Mouse (Mus musculus) liver, embryonic 15.5 days (tissue): ENCODE measurements around the gene Crkl. TPM values are rescaled to one million over a fixed set of nuclear protein-coding genes. Genes with fewer than 3 reads are reported as not detected.
"Not testable (repeated sequence)": the region's sequence is repeated elsewhere in the genome, so short reads cannot be mapped to it uniquely, and the experiment has no call there.

ENCODE experiments used
- ATAC-seq: fragments of 200-750 bp; cut with Nextera tagmentation; 2 replicates; pipeline ENCODE4 v1.8.0; 2017; ENCODE audit warnings: moderate number of reproducible peaks, mild to moderate bottlenecking, moderate library complexity; ENCODE audit not compliant: insufficient read depth
- H3K27ac ChIP-seq: fragments of 300-500 bp; sonication (generic); replicated peaks from 2 replicates; pipeline ENCODE4 v1.5.1; 2015; ENCODE audit warnings: mild to moderate bottlenecking, inconsistent platforms
- H3K27me3 ChIP-seq: fragments of 300-500 bp; sonication (generic); 2 replicates; pipeline ENCODE4 v1.6.1; 2015; ENCODE audit warnings: mild to moderate bottlenecking, inconsistent platforms
- H3K36me3 ChIP-seq: fragments of 300-500 bp; sonication (generic); replicated peaks from 2 replicates; pipeline ENCODE4 v1.6.1; 2015; ENCODE audit warnings: moderate library complexity, mild to moderate bottlenecking, inconsistent platforms
- H3K4me1 ChIP-seq: fragments of 300-500 bp; sonication (generic); replicated peaks from 2 replicates; pipeline ENCODE4 v1.6.1; 2015; ENCODE audit warnings: inconsistent platforms
- H3K4me2 ChIP-seq: fragments of 300-500 bp; sonication (generic); 2 replicates; pipeline ENCODE4 v1.6.1; 2015; ENCODE audit warnings: moderate library complexity, mild to moderate bottlenecking, inconsistent platforms
- H3K4me3 ChIP-seq: fragments of 300-500 bp; sonication (generic); replicated peaks from 2 replicates; pipeline ENCODE4 v1.5.1; 2015; ENCODE audit warnings: mild to moderate bottlenecking, inconsistent platforms
- H3K9ac ChIP-seq: fragments of 300-500 bp; sonication (generic); 2 replicates; pipeline ENCODE4 v1.6.1; 2015; ENCODE audit warnings: moderate library complexity, mild to moderate bottlenecking, inconsistent platforms
- H3K9me3 ChIP-seq: fragments of 300-500 bp; sonication (generic); replicated peaks from 2 replicates; pipeline ENCODE4 v1.6.1; 2016; ENCODE audit warnings: inconsistent platforms
- WGBS: fragments of 180-500 bp; shearing (Covaris S2); methylation state at CpG from one replicate; pipeline ENCODE4 v1.1.7; 2015; ENCODE audit warnings: mixed read lengths; ENCODE audit not compliant: insufficient replicate concordance; 5-methylcytosine and 5-hydroxymethylcytosine counted together
- polyA plus RNA-seq: library from polyadenylated mRNA; unstranded; fragments of >200 nt; fragmentation: Nextera tagmentation; extraction: Ambion mirVana; gene quantifications from 2 replicates; pipeline ENCODE4 v1.2.1, GENCODE M21; 2015

The Crkl gene
- polyA plus RNA-seq, 1 experiment from 2014 or later: 28.2 TPM

- H3K9me3 ChIP-seq, ATAC-seq: not testable (repeated sequence)
- peak overlapping the region; percentile 94 for H3K27ac ChIP-seq
- peak overlapping the region; percentile 84 for H3K4me3 ChIP-seq
- H3K9ac ChIP-seq: peak overlapping the region; percentile 78
- 17% methylated on average over 3 of the region's 3 CpGs for WGBS
- H3K36me3 ChIP-seq: peaks cover 19% of the 10 kb centered on the region
- H3K4me1 ChIP-seq: peaks cover 39% of the 10 kb centered on the region
- H3K4me2 ChIP-seq: peak overlapping the region; percentile 89
- peaks cover 17% of the 10 kb centered on the region; the same call in 1 of the 2 replicates for H3K27me3 ChIP-seq
These were observed 56.2 kb downstream of the Crkl start for GRCm38 (mm10) chr16:17508031-17508430.

DNA sequence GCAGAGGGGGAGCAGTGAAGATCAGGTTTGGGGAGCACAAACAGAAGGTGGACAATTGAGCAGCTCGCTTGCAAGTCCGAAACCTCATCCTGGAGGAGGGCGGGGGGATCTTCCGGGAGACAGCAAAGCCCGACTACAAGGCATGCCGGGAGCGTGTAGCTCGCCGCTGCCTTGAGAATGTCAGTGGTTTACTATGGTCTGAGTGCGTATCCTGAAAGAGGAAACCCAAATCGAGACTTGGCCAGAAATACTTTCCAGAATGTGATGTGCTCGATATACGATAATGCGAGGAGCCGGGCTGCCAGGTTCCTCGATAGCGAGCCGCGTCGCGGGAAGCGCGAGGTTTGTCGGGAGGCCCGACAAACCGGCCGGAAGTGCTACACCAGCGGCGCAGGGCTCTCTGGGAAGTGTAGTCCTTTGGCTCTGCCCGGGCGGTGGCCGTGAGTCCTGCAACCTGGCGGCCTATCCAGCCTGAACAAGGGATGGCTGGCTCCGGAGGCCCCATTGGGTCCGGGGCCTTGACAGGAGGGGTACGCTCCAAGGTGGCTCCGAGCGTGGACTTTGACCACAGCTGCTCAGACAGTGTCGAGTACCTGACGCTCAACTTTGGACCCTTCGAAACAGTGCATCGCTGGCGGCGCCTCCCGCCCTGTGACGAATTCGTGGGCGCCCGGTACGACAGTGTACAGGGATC is 56.9 kb downstream of the Crkl start, which contains the start of gene Lztr1:
Lztr1 (plus strand) TSS at position 143 of the 694 bp plus-strand sequence.
- Histone ChIP-seq H3K4me3 (peak within 1 kb of the TSS; percentile 84), H3K4me2 (peak within 1 kb of the TSS; percentile 89), H3K36me3 (peaks cover 25% of the 10 kb centered on the region), H3K4me1 (peaks cover 39% of the 10 kb centered on the region), H3K9me3 (no peaks in the 10 kb centered on the region), H3K27me3 (peaks cover 16% of the 10 kb centered on the region; the same call in 1 of the 2 replicates), H3K9ac (peak within 1 kb of the TSS; percentile 78), H3K27ac (peak within 1 kb of the TSS; percentile 94)
- under 1% methylated on average over 50 of the region's 50 CpGs for WGBS
- ATAC-seq: peak; percentile 96

DNA sequence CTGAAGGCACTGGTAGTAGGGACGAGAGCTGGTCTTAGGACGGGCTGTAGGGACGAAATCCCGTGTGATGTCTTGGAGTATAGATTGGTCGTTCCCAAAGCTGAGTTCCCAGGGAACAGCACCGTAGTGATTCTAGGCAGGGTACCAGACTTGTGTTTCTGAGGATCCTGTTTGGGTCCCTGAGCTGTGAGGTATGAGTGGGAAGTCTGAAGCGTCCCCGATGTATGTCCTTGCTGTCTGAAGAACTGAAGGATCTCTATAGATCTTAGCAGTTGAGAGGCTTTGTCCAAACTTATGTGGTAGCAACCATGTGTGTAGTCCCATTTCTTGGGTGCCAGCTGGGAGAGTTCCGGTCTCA is 57.4 kb downstream of the Crkl start:
- H3K27ac ChIP-seq: peak overlapping the region; percentile 94
- H3K4me2 ChIP-seq: peak overlapping the region; percentile 89
- H3K9ac ChIP-seq: peak overlapping the region; percentile 78
- peaks cover 13% of the 10 kb centered on the region; the same call in 1 of the 2 replicates for H3K27me3 ChIP-seq
- 8% methylated on average over 9 of the region's 9 CpGs for WGBS
- H3K4me1 ChIP-seq: peaks cover 39% of the 10 kb centered on the region
- ATAC-seq: peak; percentile 11; the same call in 1 of the 2 replicates
- H3K36me3 ChIP-seq: peaks cover 30% of the 10 kb centered on the region
- H3K4me3 ChIP-seq: peak overlapping the region; percentile 84
- no peaks in the 10 kb centered on the region for H3K9me3 ChIP-seq

GRCm38 (mm10) chr16:17510143-17510542 is 58.4 kb downstream of the Crkl start:
- peaks cover 37% of the 10 kb centered on the region for H3K36me3 ChIP-seq
- peak overlapping the region; percentile 84; the same call in 1 of the 2 replicates for H3K4me3 ChIP-seq
- peaks cover 39% of the 10 kb centered on the region for H3K4me1 ChIP-seq
- no peak for ATAC-seq
- 93% methylated on average over 2 of the region's 2 CpGs for WGBS
- H3K9ac ChIP-seq: no peak overlapping the region
- H3K27me3 ChIP-seq: peaks cover 6% of the 10 kb centered on the region; the same call in 1 of the 2 replicates
- H3K27ac ChIP-seq: peak overlapping the region; percentile 21; the same call in 1 of the 2 replicates
- H3K9me3 ChIP-seq: no peaks in the 10 kb centered on the region
- peak overlapping the region; percentile 89 for H3K4me2 ChIP-seq

GRCm38 (mm10) chr16:17510686-17511085 is 58.9 kb downstream of the Crkl start:
- WGBS: 28% methylated on average over 2 of the region's 2 CpGs

DNA sequence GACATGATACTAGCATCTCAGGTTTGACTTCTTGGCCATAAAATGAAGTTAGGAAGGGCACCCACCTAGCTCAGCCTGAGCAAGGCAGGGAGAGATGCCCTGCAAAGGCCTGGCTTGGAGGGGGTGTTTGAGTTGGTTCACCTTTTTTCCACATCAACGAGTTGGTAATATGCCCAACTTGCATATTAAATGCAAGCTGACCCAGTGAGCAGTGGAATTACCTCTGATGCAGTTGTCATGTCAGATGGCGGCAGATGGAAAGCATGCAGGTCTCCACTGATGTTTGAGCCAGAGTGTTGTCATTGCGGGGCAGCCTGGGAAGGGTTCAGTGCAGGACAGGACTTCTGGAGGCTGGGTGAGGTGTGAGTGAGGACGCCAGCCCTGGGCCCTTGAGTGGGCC is 59.6 kb downstream of the Crkl start:
- Histone ChIP-seq H3K4me3 (no peak overlapping the region), H3K27me3 (no peaks in the 10 kb centered on the region), H3K4me2 (no peak overlapping the region), H3K27ac (no peak overlapping the region), H3K9ac (no peak overlapping the region), H3K4me1 (peaks cover 39% of the 10 kb centered on the region), H3K36me3 (peaks cover 50% of the 10 kb centered on the region), H3K9me3 (no peaks in the 10 kb centered on the region)
- no peak for ATAC-seq
- WGBS: 66% methylated on average over 4 of the region's 4 CpGs

More at GRCm38 (mm10) chr16:17510686-17511085, 58.9 kb downstream of the Crkl start:
- Histone ChIP-seq H3K4me1 (peaks cover 39% of the 10 kb centered on the region), H3K4me2 (peak overlapping the region; percentile 89; the same call in 1 of the 2 replicates), H3K36me3 (peaks cover 42% of the 10 kb centered on the region), H3K27me3 (peaks cover 6% of the 10 kb centered on the region; the same call in 1 of the 2 replicates), H3K4me3 (no peak overlapping the region), H3K27ac (peak overlapping the region; percentile 21; the same call in 1 of the 2 replicates), H3K9ac (no peak overlapping the region), H3K9me3 (no peaks in the 10 kb centered on the region)
- ATAC-seq: no peak

- no peaks in the 10 kb centered on the region for H3K4me1 ChIP-seq
- no peak overlapping the region for H3K4me3 ChIP-seq
- WGBS: 68% methylated on average over 2 of the region's 2 CpGs
- no peaks in the 10 kb centered on the region for H3K9me3 ChIP-seq
- H3K27ac ChIP-seq: no peak overlapping the region
- no peak overlapping the region for H3K4me2 ChIP-seq
- peaks cover 87% of the 10 kb centered on the region for H3K36me3 ChIP-seq
- no peak overlapping the region for H3K9ac ChIP-seq
- ATAC-seq: no peak
- no peaks in the 10 kb centered on the region for H3K27me3 ChIP-seq
These were observed 67.1 kb downstream of the Crkl start for GRCm38 (mm10) chr16:17518910-17519309.

DNA sequence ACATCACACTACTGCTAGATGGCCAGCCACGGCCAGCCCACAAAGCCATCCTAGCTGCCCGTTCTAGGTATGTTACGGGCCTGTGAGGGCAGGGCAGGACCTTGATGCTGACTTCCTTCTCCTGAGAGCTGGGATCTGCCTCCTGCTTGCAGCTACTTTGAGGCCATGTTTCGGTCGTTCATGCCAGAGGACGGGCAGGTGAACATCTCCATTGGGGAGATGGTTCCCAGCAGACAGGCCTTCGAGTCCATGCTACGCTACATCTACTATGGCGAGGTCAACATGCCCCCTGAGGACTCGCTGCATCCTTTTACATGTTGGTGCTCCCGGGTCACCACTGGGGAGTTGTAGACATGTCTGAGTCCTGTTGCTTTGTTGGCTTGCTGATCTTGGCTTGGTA is 72.4 kb downstream of the Crkl start:
- H3K4me3 ChIP-seq: no peak overlapping the region
- no peak overlapping the region for H3K9ac ChIP-seq
- H3K4me2 ChIP-seq: no peak overlapping the region
- 85% methylated on average over 11 of the region's 11 CpGs for WGBS
- H3K9me3 ChIP-seq: no peaks in the 10 kb centered on the region
- no peak overlapping the region for H3K27ac ChIP-seq
- H3K36me3 ChIP-seq: peaks cover 93% of the 10 kb centered on the region
- H3K27me3 ChIP-seq: no peaks in the 10 kb centered on the region
- H3K4me1 ChIP-seq: peaks cover 5% of the 10 kb centered on the region; the same call in 1 of the 2 replicates
- ATAC-seq: no peak

- Histone ChIP-seq H3K4me3 (no peak overlapping the region), H3K9me3 (no peaks in the 10 kb centered on the region), H3K4me2 (no peak overlapping the region), H3K9ac (no peak overlapping the region), H3K36me3 (peaks cover 82% of the 10 kb centered on the region), H3K4me1 (peaks cover 15% of the 10 kb centered on the region), H3K27ac (no peak overlapping the region), H3K27me3 (no peaks in the 10 kb centered on the region)
- 79% methylated on average over 3 of the region's 3 CpGs for WGBS
- ATAC-seq: no peak
These were observed 73.7 kb downstream of the Crkl start for GRCm38 (mm10) chr16:17525524-17525923.

- Histone ChIP-seq H3K9me3 (no peaks in the 10 kb centered on the region), H3K27me3 (no peaks in the 10 kb centered on the region), H3K4me2 (no peak overlapping the region), H3K4me3 (no peak overlapping the region), H3K4me1 (peaks cover 16% of the 10 kb centered on the region), H3K36me3 (peaks cover 75% of the 10 kb centered on the region), H3K9ac (no peak overlapping the region), H3K27ac (no peak overlapping the region)
- 81% methylated on average over 6 of the region's 6 CpGs for WGBS
- ATAC-seq: no peak
These were observed 74.4 kb downstream of the Crkl start for GRCm38 (mm10) chr16:17526223-17526622.

DNA sequence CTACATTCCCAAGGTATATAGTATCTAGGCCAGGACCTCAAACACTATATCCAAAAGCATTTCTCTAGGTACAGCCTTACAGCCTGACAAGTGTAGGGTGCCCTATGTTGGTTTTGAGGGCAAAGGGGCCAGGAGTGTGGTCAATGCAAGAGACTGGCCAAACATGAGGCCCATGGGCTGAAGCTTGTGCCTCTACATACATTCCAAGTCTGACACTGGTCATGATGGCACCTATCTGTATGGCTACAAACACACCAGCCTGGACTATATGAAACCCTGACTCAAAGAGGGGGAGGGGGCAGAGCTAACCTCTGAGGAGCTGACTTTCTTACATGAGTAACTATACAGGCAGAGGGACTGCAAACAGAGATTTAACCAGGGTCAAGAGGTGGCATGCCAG is 75.8 kb downstream of the Crkl start:
- Histone ChIP-seq H3K36me3 (peaks cover 61% of the 10 kb centered on the region), H3K9me3 (no peaks in the 10 kb centered on the region), H3K9ac (no peak overlapping the region), H3K27ac (no peak overlapping the region), H3K4me3 (no peak overlapping the region), H3K27me3 (no peaks in the 10 kb centered on the region), H3K4me2 (no peak overlapping the region), H3K4me1 (peaks cover 30% of the 10 kb centered on the region)
- no peak for ATAC-seq
